Mouse (Mus musculus): ENCODE results near the gene Chd5.

Gene Chd5

GRCm38 (mm10) chr4:152318517-152319234, 19.8 kb upstream of the Chd5 start, which contains the start of gene Rnf207:
Gene Rnf207 (minus strand): TSS chr4:152318993.
- DNase-seq, result peak; percentile 67

GRCm38 (mm10) chr4:152321464-152321863, 17.0 kb upstream of the Chd5 start:
- DNase-seq, result no peak

GRCm38 (mm10) chr4:152324641-152325562, 13.5 kb upstream of the Chd5 start:
- DNase-seq, result no peak

- DNase-seq, result peak; percentile 97
Measured at GRCm38 (mm10) chr4:152325574-152326411, 12.7 kb upstream of the Chd5 start, which contains the start of gene Rpl22. Gene Rpl22 (plus strand): TSS chr4:152325742.

GRCm38 (mm10) chr4:152326543-152326942, 11.9 kb upstream of the Chd5 start:
- DNase-seq, result no peak

- peak; percentile 46 for DNase-seq
Measured at GRCm38 (mm10) chr4:152328691-152329090, 9.8 kb upstream of the Chd5 start.

GRCm38 (mm10) chr4:152332952-152333351, 5.5 kb upstream of the Chd5 start:
- peak; percentile 83 for DNase-seq

- DNase-seq, result no peak
Measured at GRCm38 (mm10) chr4:152333587-152333986, 4.9 kb upstream of the Chd5 start.

GRCm38 (mm10) chr4:152337772-152338171, 679 bp upstream of the Chd5 start:
- DNase-seq, result no peak

- DNase-seq, result no peak
Measured at GRCm38 (mm10) chr4:152339293-152339790, 891 bp downstream of the Chd5 start.

- peak; percentile 45 for DNase-seq
Measured at GRCm38 (mm10) chr4:152340584-152341284, 2.3 kb downstream of the Chd5 start.

GRCm38 (mm10) chr4:152343296-152343695, 4.8 kb downstream of the Chd5 start:
- peak; percentile 48 for DNase-seq

GRCm38 (mm10) chr4:152344651-152345050, 6.2 kb downstream of the Chd5 start:
- DNase-seq, result no peak

GRCm38 (mm10) chr4:152345120-152345889, 6.9 kb downstream of the Chd5 start:
- peak; percentile 78 for DNase-seq

GRCm38 (mm10) chr4:152349837-152350381, 11.5 kb downstream of the Chd5 start:
- DNase-seq, result no peak

- DNase-seq, result no peak
Measured at GRCm38 (mm10) chr4:152350722-152351421, 12.4 kb downstream of the Chd5 start.

GRCm38 (mm10) chr4:152351422-152352305, 13.2 kb downstream of the Chd5 start:
- peak; percentile 16 for DNase-seq

- no peak for DNase-seq
Measured at GRCm38 (mm10) chr4:152353886-152354637, 15.6 kb downstream of the Chd5 start.

Measured in lung, postnatal 10 days (tissue).